Mouse (Mus musculus): ENCODE measurements around the gene Rnf150.

DNA sequence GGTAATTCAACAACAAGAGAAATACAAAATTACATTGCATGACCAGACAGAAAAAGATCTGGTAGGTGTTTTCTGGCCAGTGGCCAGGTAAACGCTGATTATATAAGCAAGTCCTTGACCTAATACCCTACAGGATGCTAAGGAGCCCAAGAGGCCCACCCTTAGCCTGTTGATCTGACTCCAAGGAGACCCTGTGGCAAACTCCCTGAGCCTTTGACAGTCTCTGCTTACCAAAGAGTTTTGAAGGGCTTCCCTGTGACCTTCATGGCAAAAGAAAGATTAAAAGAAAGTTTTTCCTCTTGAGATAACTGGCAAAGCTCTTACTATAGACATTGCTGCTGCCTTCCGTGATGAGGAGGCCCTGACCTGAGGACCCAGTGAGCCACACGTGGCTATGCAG lies 222.4 kb downstream of the Rnf150 start:
- TF ChIP-seq CTCF (IDR thresholded peaks at IDR 0.05; ENCODE audit: low read depth, low read length) = no peak
- TF ChIP-seq POLR2A (IDR thresholded peaks at IDR 0.05; ENCODE audit: extremely low read depth, insufficient read depth, low read length) = no peak

Measured in liver, adult 2 months (tissue).